23 mouse cellular contexts compared by ENCODE assay signal in genomic region chrX:134741862-134742261, GRCm38 (mm10).
"Had no signal": no experiment of that assay in that cellular context is flagged by ENCODE, and none has a peak within 500 bp of the region (broad histone marks: within the 10 kb centered on the region; RNA-seq: fewer than 3 reads in every experiment).

No protein-coding gene starts in this region.

- ATAC-seq: hindbrain, postnatal 0 days; intestine, embryonic 15.5 days; intestine, postnatal 0 days had no signal

- H3K27me3 ChIP-seq: heart, embryonic 13.5 days; heart, embryonic 15.5 days; hindbrain, embryonic 15.5 days; intestine, embryonic 15.5 days; liver, embryonic 13.5 days had no signal

- H3K4me2 ChIP-seq: heart, embryonic 13.5 days; heart, embryonic 15.5 days; hindbrain, embryonic 13.5 days; hindbrain, embryonic 15.5 days; intestine, embryonic 15.5 days; limb, embryonic 13.5 days; limb, embryonic 15.5 days; liver, embryonic 13.5 days had no signal

- H3K4me1 ChIP-seq: heart, embryonic 10.5 days; heart, embryonic 13.5 days; heart, embryonic 15.5 days; hindbrain, embryonic 13.5 days; hindbrain, embryonic 15.5 days; intestine, embryonic 15.5 days; limb, embryonic 13.5 days; limb, embryonic 15.5 days had no signal

- H3K4me3 ChIP-seq: heart, embryonic 10.5 days; heart, embryonic 13.5 days; heart, embryonic 15.5 days; hindbrain, embryonic 13.5 days; hindbrain, embryonic 15.5 days; intestine, embryonic 15.5 days; layer of hippocampus, adult 2 months; limb, embryonic 13.5 days; limb, embryonic 15.5 days; liver, embryonic 13.5 days had no signal

- H3K9ac ChIP-seq: heart, embryonic 13.5 days; heart, embryonic 15.5 days; hindbrain, embryonic 13.5 days; hindbrain, embryonic 15.5 days; intestine, embryonic 15.5 days; limb, embryonic 13.5 days; limb, embryonic 15.5 days; liver, embryonic 13.5 days had no signal

- DNase-seq: gastrocnemius, postnatal 14 days; gastrocnemius, postnatal 36 days; heart, adult 18-20 months; heart, postnatal 14 days; heart, postnatal 36 days; kidney, adult 18-20 months; kidney, adult 8-10 months; kidney, postnatal 10 days; kidney, postnatal 25 days; kidney, postnatal 4 days; left cerebral cortex, postnatal 4 days; liver, embryonic 13.5 days had no signal

- H3K27ac ChIP-seq: heart, embryonic 10.5 days; heart, embryonic 13.5 days; heart, embryonic 15.5 days; hindbrain, embryonic 13.5 days; hindbrain, embryonic 15.5 days; hindbrain, postnatal 0 days; intestine, embryonic 15.5 days; layer of hippocampus, adult 2 months; limb, embryonic 13.5 days; limb, embryonic 15.5 days; liver, embryonic 13.5 days had no signal

- H3K9me3 ChIP-seq: heart, embryonic 10.5 days; heart, embryonic 13.5 days; heart, embryonic 15.5 days; hindbrain, embryonic 13.5 days; hindbrain, embryonic 15.5 days; intestine, embryonic 15.5 days; limb, embryonic 13.5 days; limb, embryonic 15.5 days; liver, embryonic 13.5 days had no signal

- H3K36me3 ChIP-seq: heart, embryonic 10.5 days; heart, embryonic 13.5 days; heart, embryonic 15.5 days; hindbrain, embryonic 13.5 days; hindbrain, embryonic 15.5 days; intestine, embryonic 15.5 days; limb, embryonic 13.5 days; limb, embryonic 15.5 days; liver, embryonic 13.5 days had no signal
